Mouse (Mus musculus): Measurements from ENCODE around the gene Akr1c20. TPM values are rescaled to one million over a fixed set of nuclear protein-coding genes. Genes with fewer than 3 reads are reported as not detected.

Gene Akr1c20
- polyA plus RNA-seq (2014; fragmentation: Illumina TruSeq; extraction: RNeasy Lipid Tissue Mini Kit (QIAGEN cat#74804); ENCODE audit: low read depth, low replicate concordance): 427 TPM

DNA sequence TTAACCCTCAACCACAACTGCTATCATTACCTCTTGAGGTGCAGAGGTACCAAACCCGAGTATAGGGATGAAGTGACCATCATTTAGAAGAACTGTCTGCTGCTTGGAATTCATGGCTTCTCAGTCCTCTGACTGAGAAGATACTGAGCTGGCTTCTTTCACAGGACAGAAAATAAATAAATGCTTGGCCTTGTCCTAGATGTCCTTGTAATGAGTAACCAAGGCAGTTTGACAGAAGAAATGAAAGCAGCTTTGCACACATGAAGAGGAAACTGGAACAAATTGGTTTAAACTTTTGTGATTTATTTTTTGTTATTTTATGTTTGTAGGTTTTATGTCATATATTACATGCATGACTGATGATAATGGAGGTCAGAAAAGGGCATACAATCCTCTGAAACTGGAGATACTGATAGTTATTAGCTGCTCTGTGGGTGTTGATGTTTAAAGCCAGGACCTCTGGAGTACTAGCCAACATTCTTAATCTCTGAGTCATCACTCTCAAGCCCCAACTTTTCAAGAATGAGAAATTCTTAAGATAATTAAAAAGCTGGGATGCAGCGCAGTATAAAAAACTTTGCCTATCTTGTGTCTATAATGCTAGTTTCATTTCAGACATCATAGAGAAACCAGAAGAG, at the start of gene Akr1c20:
Akr1c20 (minus strand) TSS at position 145 of the 638 bp plus-strand sequence.

Other genes with a start within 250 kb of the Akr1c20 start
- gene Akr1c12, start 243.9 kb downstream of the Akr1c20 start, polyA plus RNA-seq (2014; fragmentation: Illumina TruSeq; extraction: RNeasy Lipid Tissue Mini Kit (QIAGEN cat#74804); ENCODE audit: low read depth, low replicate concordance): 182 TPM
- gene Akr1c6, start 89.0 kb downstream of the Akr1c20 start, polyA plus RNA-seq (2014; fragmentation: Illumina TruSeq; extraction: RNeasy Lipid Tissue Mini Kit (QIAGEN cat#74804); ENCODE audit: low read depth, low replicate concordance): 3,950 TPM
- gene Akr1c21, start 50.7 kb upstream of the Akr1c20 start, polyA plus RNA-seq (2014; fragmentation: Illumina TruSeq; extraction: RNeasy Lipid Tissue Mini Kit (QIAGEN cat#74804); ENCODE audit: low read depth, low replicate concordance): not detected
- gene Akr1e1, start 85.8 kb upstream of the Akr1c20 start, polyA plus RNA-seq (2014; fragmentation: Illumina TruSeq; extraction: RNeasy Lipid Tissue Mini Kit (QIAGEN cat#74804); ENCODE audit: low read depth, low replicate concordance): 45.9 TPM